Mouse (Mus musculus): Measurements from ENCODE around the gene Zfp451. TPM values are rescaled to one million over a fixed set of nuclear protein-coding genes. Genes with fewer than 3 reads are reported as not detected.

The Zfp451 gene
- polyA plus RNA-seq, 1 experiment from 2014 or later = 29.6 TPM

DNA sequence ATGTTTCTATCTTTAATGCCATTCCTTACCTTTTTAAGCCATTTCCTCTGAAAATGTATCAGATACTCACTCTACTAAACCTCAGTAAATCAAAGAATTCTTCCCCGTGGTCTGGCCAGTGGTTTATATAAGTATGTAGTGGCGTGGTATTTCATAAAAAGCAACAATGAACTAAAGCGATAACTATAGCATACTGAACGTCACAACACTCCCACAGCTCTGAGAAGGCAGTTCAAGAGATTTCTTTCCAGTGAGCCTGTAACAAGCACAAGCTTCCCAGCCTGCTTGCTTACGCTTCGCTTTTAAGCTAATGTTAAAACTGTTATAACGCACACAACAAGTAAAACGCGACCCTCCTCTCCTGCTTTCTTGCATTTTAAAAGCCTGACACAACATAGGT, 42.3 kb downstream of the Zfp451 start:
- Histone ChIP-seq H3K9me3 (replicated peaks) (no peaks in the 10 kb centered on the region), H3K4me1 (no peaks in the 10 kb centered on the region; the same call in 1 of the 2 replicates), H3K4me3 (no peak overlapping the region), H3K36me3 (peaks cover 79% of the 10 kb centered on the region), H3K27me3 (ENCODE audit: low read depth, poor library complexity, severe bottlenecking) (no peaks in the 10 kb centered on the region), H3K27ac (replicated peaks) (no peak overlapping the region)
- WGBS = 96% methylated on average over 9 of the region's 9 CpGs
- DNase-seq (ENCODE audit: low spot score) = no peak

- H3K4me3 ChIP-seq = no peak overlapping the region
- peaks cover 3% of the 10 kb centered on the region; the same call in 1 of the 2 replicates for H3K4me1 ChIP-seq
- H3K36me3 ChIP-seq = peaks cover 74% of the 10 kb centered on the region
- no peak for DNase-seq (ENCODE audit: low spot score)
- no peak overlapping the region for H3K27ac ChIP-seq (replicated peaks)
- WGBS = 91% methylated on average over 10 of the region's 10 CpGs
- no peaks in the 10 kb centered on the region for H3K9me3 ChIP-seq (replicated peaks)
- H3K27me3 ChIP-seq (ENCODE audit: low read depth, poor library complexity, severe bottlenecking) = no peaks in the 10 kb centered on the region
Measured at GRCm38 (mm10) chr1:33771621-33772020, 42.8 kb downstream of the Zfp451 start.

- Histone ChIP-seq H3K4me3 (no peak overlapping the region), H3K4me1 (peaks cover 3% of the 10 kb centered on the region; the same call in 1 of the 2 replicates), H3K27ac (replicated peaks) (no peak overlapping the region), H3K27me3 (ENCODE audit: low read depth, poor library complexity, severe bottlenecking) (no peaks in the 10 kb centered on the region), H3K9me3 (replicated peaks) (no peaks in the 10 kb centered on the region), H3K36me3 (peaks cover 67% of the 10 kb centered on the region)
- DNase-seq (ENCODE audit: low spot score) = no peak
Measured at GRCm38 (mm10) chr1:33768827-33769226, 45.6 kb downstream of the Zfp451 start.

GRCm38 (mm10) chr1:33768091-33768787, 46.2 kb downstream of the Zfp451 start:
- Histone ChIP-seq H3K9me3 (replicated peaks) (no peaks in the 10 kb centered on the region), H3K36me3 (peaks cover 66% of the 10 kb centered on the region), H3K27ac (replicated peaks) (no peak overlapping the region), H3K4me3 (no peak overlapping the region), H3K4me1 (peaks cover 3% of the 10 kb centered on the region; the same call in 1 of the 2 replicates), H3K27me3 (ENCODE audit: low read depth, poor library complexity, severe bottlenecking) (no peaks in the 10 kb centered on the region)
- DNase-seq (ENCODE audit: low spot score) = no peak
- 67% methylated on average over 1 of the region's 1 CpGs for WGBS

DNA sequence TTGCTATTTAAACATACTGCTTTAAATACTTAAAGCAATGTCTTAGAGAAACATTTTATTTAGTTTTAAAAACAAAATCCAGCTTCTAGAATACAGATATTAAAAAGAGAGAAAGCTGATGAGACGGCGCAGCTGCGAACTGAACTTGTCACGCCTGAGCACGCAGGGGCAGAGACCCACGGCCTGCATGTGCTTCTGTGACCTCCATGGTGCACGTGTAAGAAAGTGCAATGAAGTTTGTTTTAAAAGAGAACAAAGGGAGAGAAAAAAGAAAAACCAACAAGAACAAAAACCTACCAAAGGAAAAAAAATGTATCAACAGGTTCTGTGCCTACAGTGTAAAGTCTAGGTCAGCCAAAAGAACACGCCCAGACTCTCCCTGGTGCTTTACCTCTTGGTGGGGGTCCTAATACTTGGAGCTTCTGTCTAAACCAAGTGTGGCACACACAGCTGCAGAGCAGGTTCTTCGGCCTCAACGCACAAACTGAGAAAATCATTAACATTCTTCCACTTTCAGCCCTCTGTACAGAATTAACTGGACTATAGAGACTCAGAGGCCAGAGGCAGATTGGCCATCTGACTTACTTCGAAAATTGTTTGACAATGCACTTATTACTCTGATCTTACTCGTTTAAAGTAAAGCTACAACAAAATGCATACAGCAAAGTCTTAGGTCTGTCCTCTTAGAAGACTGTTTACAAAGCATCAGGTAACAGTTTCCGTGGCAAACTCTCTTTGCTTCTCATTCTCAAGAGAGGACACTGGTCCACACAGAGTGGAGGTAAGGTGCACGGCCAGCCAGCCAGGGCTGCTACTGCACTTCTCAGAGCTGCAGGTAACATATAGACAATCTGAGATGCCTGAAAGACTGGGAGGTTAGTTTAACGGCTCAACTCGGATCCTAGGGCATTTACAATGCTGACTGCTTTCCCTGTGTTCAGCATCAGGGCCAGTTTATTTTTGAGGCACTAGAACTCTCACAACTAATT, 47.6 kb downstream of the Zfp451 start:
- no peak overlapping the region for H3K4me3 ChIP-seq
- 80% methylated on average over 16 of the region's 16 CpGs for WGBS
- no peaks in the 10 kb centered on the region for H3K27me3 ChIP-seq (ENCODE audit: low read depth, poor library complexity, severe bottlenecking)
- H3K36me3 ChIP-seq = peaks cover 60% of the 10 kb centered on the region
- no peak for DNase-seq (ENCODE audit: low spot score)
- H3K4me1 ChIP-seq = peaks cover 3% of the 10 kb centered on the region; the same call in 1 of the 2 replicates
- H3K27ac ChIP-seq (replicated peaks) = no peak overlapping the region
- H3K9me3 ChIP-seq (replicated peaks) = no peaks in the 10 kb centered on the region

DNA sequence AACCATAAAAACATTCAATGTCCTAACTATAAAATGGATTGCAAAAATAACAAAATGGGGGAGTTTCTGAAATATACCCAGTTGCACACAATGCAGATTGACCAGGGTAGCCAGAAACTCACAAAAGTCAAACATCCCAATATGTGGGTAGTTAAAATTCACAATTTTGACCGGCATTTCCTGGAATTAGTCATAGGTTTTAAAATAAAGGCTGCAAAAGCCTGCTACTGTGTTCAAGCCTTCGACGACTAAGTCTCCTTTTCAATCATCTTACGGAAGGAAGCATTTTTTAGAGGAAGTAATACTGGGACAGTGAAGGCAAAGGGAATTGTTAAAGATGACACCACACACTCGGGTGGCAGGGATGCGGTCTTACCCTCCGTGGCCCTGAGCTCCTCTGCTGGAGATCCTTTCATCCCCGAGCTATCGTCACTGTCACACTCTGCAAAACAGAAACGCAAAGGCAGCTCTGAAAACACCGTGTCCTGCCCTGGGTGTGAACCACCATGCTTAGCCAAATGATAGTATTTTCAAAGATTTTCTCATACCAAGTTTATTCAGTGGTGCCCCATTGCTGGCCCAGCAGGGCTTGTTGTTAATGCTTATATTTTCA, 48.8 kb downstream of the Zfp451 start:
- Histone ChIP-seq H3K27ac (replicated peaks) (no peak overlapping the region), H3K9me3 (replicated peaks) (no peaks in the 10 kb centered on the region), H3K4me1 (peaks cover 3% of the 10 kb centered on the region; the same call in 1 of the 2 replicates), H3K36me3 (peaks cover 59% of the 10 kb centered on the region), H3K4me3 (no peak overlapping the region), H3K27me3 (ENCODE audit: low read depth, poor library complexity, severe bottlenecking) (no peaks in the 10 kb centered on the region)
- DNase-seq (ENCODE audit: low spot score) = no peak
- WGBS = 87% methylated on average over 11 of the region's 11 CpGs

DNA sequence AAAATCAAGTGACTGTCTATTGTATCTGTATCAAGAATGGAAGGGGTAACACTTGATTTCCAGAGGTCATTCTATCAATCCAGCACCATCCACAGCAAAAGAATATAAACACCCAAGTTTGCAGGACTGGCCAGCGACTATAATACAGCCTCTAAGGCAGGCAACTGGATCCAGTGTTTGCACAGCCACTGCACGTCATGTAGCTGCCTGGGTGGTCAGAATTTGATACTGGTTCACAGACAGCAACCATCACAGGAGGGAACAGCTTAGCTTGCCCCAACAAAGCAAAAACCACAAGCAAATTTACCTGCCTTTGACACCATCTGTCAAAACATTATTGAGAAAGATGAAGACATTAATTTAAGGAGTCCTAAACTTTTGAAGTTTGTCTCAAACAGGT, 50.6 kb downstream of the Zfp451 start:
- Histone ChIP-seq H3K9me3 (replicated peaks) (no peaks in the 10 kb centered on the region), H3K4me1 (peaks cover 3% of the 10 kb centered on the region; the same call in 1 of the 2 replicates), H3K27ac (replicated peaks) (no peak overlapping the region), H3K4me3 (no peak overlapping the region), H3K36me3 (peaks cover 55% of the 10 kb centered on the region), H3K27me3 (ENCODE audit: low read depth, poor library complexity, severe bottlenecking) (no peaks in the 10 kb centered on the region)
- 69% methylated on average over 2 of the region's 2 CpGs for WGBS
- DNase-seq (ENCODE audit: low spot score) = no peak

DNA sequence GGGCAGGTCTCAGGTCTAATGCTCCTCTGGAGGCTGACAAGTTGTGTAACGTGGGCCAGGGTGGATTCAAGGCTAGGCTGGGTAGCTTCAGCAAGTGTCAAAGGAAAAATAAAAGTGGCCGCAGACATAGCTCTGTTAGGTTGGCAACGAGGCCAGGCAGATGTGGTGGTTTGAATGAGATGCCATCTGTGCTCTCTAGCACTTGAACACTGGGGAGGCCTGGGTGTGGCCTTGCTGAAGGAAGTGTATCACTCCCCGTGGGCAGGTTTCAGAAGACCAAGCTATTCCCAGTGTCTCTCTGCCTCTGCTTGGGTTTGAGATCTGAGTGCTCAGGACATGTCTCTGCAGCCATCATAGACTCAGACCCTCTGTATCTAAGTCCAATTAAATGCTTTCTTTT, 55.9 kb downstream of the Zfp451 start:
- DNase-seq (ENCODE audit: low spot score) = no peak
- H3K27me3 ChIP-seq (ENCODE audit: low read depth, poor library complexity, severe bottlenecking) = no peaks in the 10 kb centered on the region
- H3K4me1 ChIP-seq = peaks cover 25% of the 10 kb centered on the region
- peaks cover 38% of the 10 kb centered on the region for H3K36me3 ChIP-seq
- 66% methylated on average over 4 of the region's 4 CpGs for WGBS
- H3K4me3 ChIP-seq = no peak overlapping the region; the same call in 1 of the 2 replicates
- H3K9me3 ChIP-seq (replicated peaks) = no peaks in the 10 kb centered on the region; the same call in 1 of the 2 replicates
- H3K27ac ChIP-seq (replicated peaks) = no peak overlapping the region

GRCm38 (mm10) chr1:33757491-33758041, 56.8 kb downstream of the Zfp451 start, which contains the start of gene Bag2:
Gene Bag2, minus strand, starts transcription at chr1:33757795.
- H3K36me3 ChIP-seq = peaks cover 35% of the 10 kb centered on the region
- H3K4me3 ChIP-seq = peak within 1 kb of the TSS; percentile 73
- no peaks in the 10 kb centered on the region; the same call in 1 of the 2 replicates for H3K9me3 ChIP-seq (replicated peaks)
- peaks cover 25% of the 10 kb centered on the region for H3K4me1 ChIP-seq
- WGBS = under 1% methylated on average over 61 of the region's 61 CpGs
- no peaks in the 10 kb centered on the region for H3K27me3 ChIP-seq (ENCODE audit: low read depth, poor library complexity, severe bottlenecking)
- H3K27ac ChIP-seq (replicated peaks) = peak within 1 kb of the TSS; percentile 89
- DNase-seq (ENCODE audit: low spot score) = peak; percentile 76

DNA sequence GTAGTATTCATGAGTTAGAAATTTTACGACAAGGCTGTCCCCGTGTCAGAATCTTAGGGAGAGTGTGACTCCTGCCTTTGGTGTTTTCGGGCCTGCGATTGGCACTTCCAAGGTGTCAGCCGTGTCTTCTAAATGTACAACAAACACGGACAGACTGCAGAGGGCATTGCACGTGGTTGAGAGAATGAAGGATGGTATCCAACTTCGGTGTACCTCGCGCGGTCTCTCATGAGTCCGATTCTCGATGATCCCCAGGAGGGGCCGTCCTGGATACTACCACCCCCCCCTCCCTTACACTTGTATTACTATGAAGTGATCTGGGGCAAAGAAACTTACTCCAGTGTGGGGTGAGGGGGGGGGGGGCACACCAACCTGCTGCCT, 57.4 kb downstream of the Zfp451 start:
- Histone ChIP-seq H3K4me3 (peak overlapping the region; percentile 73), H3K9me3 (replicated peaks) (no peaks in the 10 kb centered on the region; the same call in 1 of the 2 replicates), H3K27me3 (ENCODE audit: low read depth, poor library complexity, severe bottlenecking) (no peaks in the 10 kb centered on the region), H3K36me3 (peaks cover 36% of the 10 kb centered on the region), H3K27ac (replicated peaks) (peak overlapping the region; percentile 89), H3K4me1 (peaks cover 25% of the 10 kb centered on the region)
- WGBS = 16% methylated on average over 14 of the region's 14 CpGs
- no peak for DNase-seq (ENCODE audit: low spot score)

DNA sequence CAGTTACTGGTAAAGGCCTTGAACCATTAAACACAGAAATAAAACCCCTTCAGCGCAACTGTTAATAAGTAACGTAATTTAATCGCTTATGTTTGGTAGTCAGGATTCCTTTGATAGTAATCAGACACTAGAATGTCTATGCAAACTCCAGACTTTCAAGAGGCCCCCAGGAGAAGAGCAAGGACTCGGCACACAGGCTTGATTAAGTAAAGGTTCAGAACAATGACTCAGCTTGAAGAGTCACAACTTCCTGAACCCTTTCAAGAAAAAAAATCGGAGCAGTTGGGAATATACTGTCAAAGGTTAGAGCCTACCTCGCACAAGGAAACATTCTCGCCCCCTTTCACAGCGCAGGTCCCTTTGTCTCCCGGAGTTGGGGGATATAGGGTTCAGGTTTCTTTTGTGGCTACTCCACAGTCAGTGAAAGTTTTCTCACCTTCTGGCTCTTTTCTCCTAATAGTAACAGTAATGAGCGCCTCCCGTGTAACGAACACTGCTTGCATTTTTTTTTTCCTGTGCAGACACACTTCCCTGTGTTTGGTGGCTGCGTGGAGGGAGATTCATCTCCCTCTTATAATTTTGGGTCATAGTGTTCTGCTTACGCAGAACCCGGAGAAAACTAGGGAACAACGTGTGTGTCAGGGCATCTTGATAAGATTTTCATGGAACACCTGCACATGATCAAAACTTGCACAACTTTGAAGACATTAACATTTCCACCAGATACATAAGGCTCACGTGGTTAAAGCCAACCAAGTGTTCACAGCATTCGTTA, 58.0 kb downstream of the Zfp451 start:
- Histone ChIP-seq H3K4me3 (peak overlapping the region; percentile 73), H3K36me3 (peaks cover 32% of the 10 kb centered on the region), H3K9me3 (replicated peaks) (no peaks in the 10 kb centered on the region; the same call in 1 of the 2 replicates), H3K27me3 (ENCODE audit: low read depth, poor library complexity, severe bottlenecking) (no peaks in the 10 kb centered on the region), H3K4me1 (peaks cover 25% of the 10 kb centered on the region), H3K27ac (replicated peaks) (no peak overlapping the region)
- DNase-seq (ENCODE audit: low spot score) = no peak
- 47% methylated on average over 18 of the region's 18 CpGs for WGBS

All from midbrain, embryonic 10.5 days (tissue).